Mouse (Mus musculus) kidney, embryonic 14.5 days (tissue): ENCODE results near the gene Npas3. TPM values are rescaled to one million over a fixed set of nuclear protein-coding genes. Genes with fewer than 3 reads are reported as not detected.
A peak's percentile ranks its signal among the peaks of the same experiment; 100 is the strongest.

ENCODE experiments used
- ATAC-seq: fragments of 200-750 bp; cut with Nextera tagmentation; 2 replicates; pipeline ENCODE4 v1.8.0; 2017; ENCODE audit warnings: moderate number of reproducible peaks, mild to moderate bottlenecking, moderate TSS enrichment, moderate library complexity; ENCODE audit not compliant: low FRiP score, low TSS enrichment
- H3K27ac ChIP-seq: fragments of 300-500 bp; sonication (generic); 2 replicates; pipeline ENCODE4 v1.5.1; 2014; ENCODE audit warnings: low read depth, mild to moderate bottlenecking, low read length, moderate library complexity, mixed read lengths
- H3K27me3 ChIP-seq: fragments of 300-500 bp; sonication (generic); 2 replicates; pipeline ENCODE4 v1.6.1; 2014; ENCODE audit warnings: mild to moderate bottlenecking, low read length; ENCODE audit not compliant: control insufficient read depth, insufficient read depth
- H3K36me3 ChIP-seq: fragments of 300-500 bp; sonication (generic); 2 replicates; pipeline ENCODE4 v1.6.1; 2014; ENCODE audit warnings: low read length, mixed read lengths; ENCODE audit not compliant: control insufficient read depth, insufficient read depth
- H3K4me1 ChIP-seq: fragments of 300-500 bp; sonication (generic); 2 replicates; pipeline ENCODE4 v1.6.1; 2014; ENCODE audit warnings: low read length, mixed read lengths; ENCODE audit not compliant: control insufficient read depth, insufficient read depth
- H3K4me2 ChIP-seq: fragments of 300-500 bp; sonication (generic); replicated peaks from 2 replicates; pipeline ENCODE4 v1.6.1; 2014; ENCODE audit warnings: low read depth, mild to moderate bottlenecking, low read length
- H3K4me3 ChIP-seq: fragments of 300-500 bp; sonication (generic); 2 replicates; pipeline ENCODE4 v1.5.1; 2014; ENCODE audit warnings: mild to moderate bottlenecking, low read length
- H3K9ac ChIP-seq: fragments of 300-500 bp; sonication (generic); 2 replicates; pipeline ENCODE4 v1.6.1; 2014; ENCODE audit warnings: low read depth, mild to moderate bottlenecking, low read length, moderate library complexity
- H3K9me3 ChIP-seq: fragments of 300-500 bp; sonication (generic); 2 replicates; pipeline ENCODE4 v1.6.1; 2016; ENCODE audit warnings: low read length; ENCODE audit not compliant: control insufficient read depth
- WGBS: fragments of 180-500 bp; shearing (Covaris S2); extraction: QIAGEN DNeasy Blood & Tissue Kit; methylation state at CpG from one replicate; pipeline ENCODE4 v1.1.7; 2014; 5-methylcytosine and 5-hydroxymethylcytosine counted together
- polyA plus RNA-seq: library from polyadenylated mRNA; unstranded; fragments of >200 nt; fragmentation: Nextera tagmentation; extraction: Ambion mirVana; gene quantifications from 2 replicates; pipeline ENCODE4 v1.2.1, GENCODE M21; 2014

Gene Npas3
- polyA plus RNA-seq, 1 experiment from 2014 or later = 3.2 TPM

DNA sequence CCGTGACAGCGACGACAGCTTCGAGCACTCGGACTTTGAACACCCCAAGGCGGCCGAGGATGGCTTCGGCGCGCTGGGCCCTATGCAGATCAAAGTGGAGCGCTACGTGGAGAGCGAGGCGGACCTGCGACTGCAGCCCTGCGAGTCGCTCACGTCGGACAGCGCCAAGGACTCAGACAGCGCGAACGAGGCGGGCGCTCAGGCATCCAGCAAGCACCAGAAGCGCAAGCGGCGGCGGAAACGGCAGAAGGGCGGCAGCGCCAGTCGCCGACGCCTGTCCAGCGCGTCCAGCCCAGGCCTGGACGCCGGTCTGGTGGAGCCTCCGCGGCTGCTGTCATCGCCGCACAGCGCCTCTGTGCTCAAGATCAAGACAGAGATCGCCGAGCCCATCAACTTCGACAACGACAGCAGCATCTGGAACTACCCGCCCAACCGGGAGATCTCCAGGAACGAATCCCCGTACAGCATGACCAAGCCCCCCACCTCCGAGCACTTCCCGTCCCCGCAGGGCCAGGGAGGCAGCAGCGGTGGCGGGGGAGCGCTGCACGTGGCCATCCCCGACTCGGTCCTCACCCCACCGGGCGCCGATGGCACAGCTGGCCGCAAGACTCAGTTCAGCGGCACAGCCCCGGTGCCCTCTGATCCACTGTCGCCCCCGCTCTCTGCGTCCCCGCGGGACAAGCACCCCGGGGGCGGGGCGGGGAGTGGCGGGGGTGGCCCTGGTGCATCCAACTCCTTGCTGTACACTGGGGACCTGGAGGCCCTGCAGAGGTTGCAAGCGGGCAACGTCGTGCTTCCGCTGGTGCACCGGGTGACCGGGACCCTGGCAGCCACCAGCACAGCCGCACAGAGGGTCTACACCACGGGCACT lies 819.6 kb downstream of the Npas3 start:
- Histone ChIP-seq H3K9me3 (no peaks in the 10 kb centered on the region), H3K4me2 (peak overlapping the region; percentile 67), H3K4me1 (peaks cover 7% of the 10 kb centered on the region; the same call in 1 of the 2 replicates), H3K9ac (0 out of 2 replicates have a peak overlapping the region, but pooled peaks have one; percentile 23), H3K27ac (no peak overlapping the region), H3K27me3 (peaks cover 44% of the 10 kb centered on the region), H3K4me3 (peak overlapping the region; percentile 37), H3K36me3 (no peaks in the 10 kb centered on the region)
- ATAC-seq = peak; percentile 79
- 6% methylated on average over 84 of the region's 84 CpGs for WGBS

DNA sequence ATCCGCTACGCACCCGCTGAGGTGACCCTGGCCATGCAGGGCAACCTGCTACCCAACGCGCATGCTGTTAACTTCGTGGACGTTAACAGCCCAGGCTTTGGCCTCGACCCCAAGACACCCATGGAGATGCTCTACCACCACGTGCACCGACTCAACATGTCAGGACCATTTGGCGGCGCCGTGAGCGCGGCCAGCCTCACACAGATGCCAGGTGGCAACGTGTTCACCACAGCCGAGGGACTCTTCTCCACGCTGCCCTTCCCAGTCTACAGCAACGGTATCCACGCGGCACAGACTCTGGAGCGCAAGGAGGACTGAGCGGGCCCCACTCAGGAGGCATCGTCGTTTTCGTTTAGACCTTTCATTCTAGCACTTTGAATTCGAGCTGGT lies 820.3 kb downstream of the Npas3 start:
- no peaks in the 10 kb centered on the region for H3K9me3 ChIP-seq
- no peak overlapping the region for H3K27ac ChIP-seq
- no peak; the same call in 1 of the 2 replicates for ATAC-seq
- peaks cover 44% of the 10 kb centered on the region for H3K27me3 ChIP-seq
- 68% methylated on average over 27 of the region's 27 CpGs for WGBS
- peaks cover 7% of the 10 kb centered on the region; the same call in 1 of the 2 replicates for H3K4me1 ChIP-seq
- no peak overlapping the region for H3K9ac ChIP-seq
- peak overlapping the region; percentile 67 for H3K4me2 ChIP-seq
- no peaks in the 10 kb centered on the region for H3K36me3 ChIP-seq
- H3K4me3 ChIP-seq = peak overlapping the region; percentile 37; the same call in 1 of the 2 replicates

DNA sequence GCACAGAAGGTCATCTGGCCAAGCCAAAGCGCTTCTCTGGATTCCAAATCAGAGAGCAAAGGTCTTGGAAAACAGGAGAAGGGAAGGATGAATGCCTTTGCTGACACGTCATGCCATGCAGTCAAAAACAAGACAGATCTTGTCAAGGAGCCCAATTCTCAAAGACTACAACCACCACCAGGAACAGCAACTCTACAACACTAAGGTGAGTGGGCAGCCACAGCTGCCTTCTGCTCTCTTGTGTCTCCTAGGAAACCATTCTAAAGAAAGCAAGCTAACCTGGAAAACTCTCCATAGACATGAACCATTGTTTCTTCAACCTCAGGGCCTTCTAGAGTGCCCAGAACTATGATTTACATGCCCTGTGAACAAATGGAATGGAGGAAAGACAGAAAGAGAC lies 825.5 kb downstream of the Npas3 start:
- H3K27me3 ChIP-seq = peaks cover 4% of the 10 kb centered on the region; the same call in 1 of the 2 replicates
- no peak overlapping the region for H3K4me3 ChIP-seq
- H3K36me3 ChIP-seq = no peaks in the 10 kb centered on the region
- H3K4me1 ChIP-seq = no peaks in the 10 kb centered on the region
- no peak overlapping the region for H3K9ac ChIP-seq
- H3K9me3 ChIP-seq = no peaks in the 10 kb centered on the region
- H3K27ac ChIP-seq = no peak overlapping the region
- ATAC-seq = no peak
- WGBS = 77% methylated on average over 2 of the region's 2 CpGs
- no peak overlapping the region for H3K4me2 ChIP-seq

DNA sequence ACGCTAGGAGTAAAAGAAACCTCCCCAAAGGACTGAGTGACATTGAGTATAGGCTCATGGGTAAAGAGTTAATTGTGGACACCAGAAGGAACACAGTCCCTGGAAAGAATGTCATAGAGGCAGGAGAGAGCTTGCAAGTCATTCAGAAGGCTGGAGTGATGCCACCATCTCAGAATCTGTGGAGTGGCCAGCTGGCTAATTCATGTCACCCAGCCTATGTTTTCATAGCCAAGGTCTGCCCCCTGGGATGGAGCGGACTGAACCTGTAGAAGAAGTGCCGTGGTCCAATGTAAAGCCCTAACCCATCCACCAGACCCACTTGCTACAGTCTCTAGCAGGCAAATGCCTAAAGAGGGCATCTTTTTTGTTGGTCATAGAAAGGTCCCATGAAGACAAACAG lies 832.5 kb downstream of the Npas3 start:
- 94% methylated on average over 3 of the region's 3 CpGs for WGBS
- no peak for ATAC-seq

DNA sequence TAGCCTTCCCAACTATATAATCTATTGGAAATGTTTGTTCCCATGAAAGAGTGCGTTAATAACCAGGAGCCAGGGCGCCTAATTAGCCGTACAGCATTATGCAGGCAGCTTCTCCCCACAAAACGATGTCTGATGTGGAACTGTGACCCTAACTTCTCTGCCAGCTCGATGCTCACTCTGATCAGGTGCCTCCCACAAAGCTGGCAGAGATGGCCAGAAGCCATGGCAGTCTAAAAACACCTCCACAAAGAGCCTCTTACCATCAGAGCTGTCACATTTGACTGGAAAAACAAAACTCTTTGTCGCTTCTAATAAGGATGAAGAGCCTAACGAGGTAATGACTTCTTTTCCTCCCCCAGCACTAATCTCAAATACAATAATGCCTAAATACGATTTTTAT lies 845.3 kb downstream of the Npas3 start:
- no peak for ATAC-seq
- WGBS = 78% methylated on average over 8 of the region's 8 CpGs

More for the DNA sequence above, 832.5 kb downstream of the Npas3 start:
- Histone ChIP-seq H3K27ac (no peak overlapping the region), H3K9me3 (no peaks in the 10 kb centered on the region), H3K4me2 (no peak overlapping the region), H3K9ac (no peak overlapping the region), H3K36me3 (no peaks in the 10 kb centered on the region), H3K4me1 (no peaks in the 10 kb centered on the region), H3K4me3 (no peak overlapping the region), H3K27me3 (no peaks in the 10 kb centered on the region)

DNA sequence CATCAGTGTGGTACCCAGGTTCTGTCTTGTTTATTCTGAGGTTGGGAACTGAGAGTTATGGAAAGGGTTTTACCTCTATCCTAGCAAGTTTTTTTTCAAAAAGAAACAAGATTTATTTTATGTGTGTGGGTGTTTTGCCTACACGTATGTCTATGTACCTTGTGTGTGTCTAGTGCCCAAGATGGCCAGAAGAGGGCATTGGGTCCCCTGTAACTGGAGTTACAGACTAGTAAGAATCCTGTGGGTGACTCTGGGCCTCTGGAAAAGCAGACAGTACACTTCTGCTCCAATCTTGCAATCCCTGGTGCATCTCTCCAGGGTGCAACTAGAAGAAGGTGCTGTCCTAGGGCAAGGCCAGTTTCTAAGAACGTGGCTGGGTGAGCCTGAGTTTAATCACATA lies 848.0 kb downstream of the Npas3 start:
- no peak overlapping the region for H3K4me3 ChIP-seq
- no peak overlapping the region for H3K9ac ChIP-seq
- no peak overlapping the region for H3K27ac ChIP-seq
- no peaks in the 10 kb centered on the region; the same call in 1 of the 2 replicates for H3K27me3 ChIP-seq
- 0 out of 2 replicates have a peak, but pooled peaks cover 2% of the 10 kb centered on the region for H3K4me1 ChIP-seq
- no peak for ATAC-seq
- WGBS = 70% methylated on average over 2 of the region's 2 CpGs
- H3K36me3 ChIP-seq = no peaks in the 10 kb centered on the region
- H3K4me2 ChIP-seq = no peak overlapping the region
- H3K9me3 ChIP-seq = no peaks in the 10 kb centered on the region

More for the DNA sequence above, 845.3 kb downstream of the Npas3 start:
- no peak overlapping the region for H3K4me2 ChIP-seq
- no peak overlapping the region for H3K4me3 ChIP-seq
- no peak overlapping the region for H3K9ac ChIP-seq
- no peaks in the 10 kb centered on the region for H3K27me3 ChIP-seq
- H3K27ac ChIP-seq = no peak overlapping the region
- H3K4me1 ChIP-seq = no peaks in the 10 kb centered on the region
- H3K9me3 ChIP-seq = no peaks in the 10 kb centered on the region
- no peaks in the 10 kb centered on the region for H3K36me3 ChIP-seq

DNA sequence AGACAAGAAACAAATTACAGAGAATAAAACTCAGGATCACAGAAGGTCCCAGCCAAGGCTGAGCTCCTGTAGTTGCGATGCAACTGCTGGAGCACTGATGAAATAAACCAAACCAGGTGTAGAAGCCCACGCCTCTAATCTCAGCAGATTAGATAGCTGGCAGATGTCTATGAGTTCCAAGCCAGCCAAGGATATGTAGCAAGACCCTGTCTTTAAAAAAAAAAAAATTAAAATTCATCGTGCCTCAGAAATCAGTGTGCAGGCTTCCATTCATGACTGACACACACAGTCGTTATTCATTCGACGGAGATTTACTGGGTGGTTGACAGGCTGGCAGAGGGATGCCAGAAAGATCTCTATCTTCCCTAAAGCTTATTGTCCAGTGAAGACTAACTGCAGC lies 849.7 kb downstream of the Npas3 start:
- Histone ChIP-seq H3K27ac (no peak overlapping the region), H3K9me3 (no peaks in the 10 kb centered on the region), H3K4me1 (0 out of 2 replicates have a peak, but pooled peaks cover 8% of the 10 kb centered on the region), H3K36me3 (no peaks in the 10 kb centered on the region), H3K4me3 (no peak overlapping the region), H3K4me2 (no peak overlapping the region), H3K27me3 (no peaks in the 10 kb centered on the region; the same call in 1 of the 2 replicates), H3K9ac (no peak overlapping the region)
- 80% methylated on average over 6 of the region's 6 CpGs for WGBS
- no peak for ATAC-seq

DNA sequence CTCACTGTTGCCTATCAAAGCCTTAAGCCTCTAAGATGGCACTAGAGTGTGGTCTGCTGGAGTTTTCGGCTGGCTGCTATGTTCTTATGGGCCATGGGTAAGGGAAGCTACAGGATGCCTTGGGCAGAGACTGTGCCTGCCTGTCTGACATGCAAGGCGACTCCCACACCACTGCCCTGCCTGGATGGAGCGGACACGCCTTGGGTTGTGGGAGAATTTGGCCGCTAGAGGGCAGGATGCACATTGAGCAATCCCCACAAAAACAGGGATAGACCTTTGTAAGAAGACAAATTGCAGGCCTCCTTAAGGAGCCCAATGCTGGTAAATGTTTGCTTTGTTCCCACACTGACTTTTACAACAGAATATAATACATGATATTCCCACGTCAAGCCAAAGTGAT lies 850.3 kb downstream of the Npas3 start:
- Histone ChIP-seq H3K9ac (no peak overlapping the region), H3K27ac (no peak overlapping the region), H3K4me3 (no peak overlapping the region), H3K4me1 (0 out of 2 replicates have a peak, but pooled peaks cover 8% of the 10 kb centered on the region), H3K27me3 (no peaks in the 10 kb centered on the region; the same call in 1 of the 2 replicates), H3K4me2 (no peak overlapping the region), H3K9me3 (no peaks in the 10 kb centered on the region), H3K36me3 (no peaks in the 10 kb centered on the region)
- ATAC-seq = peak; percentile 64
- 8% methylated on average over 6 of the region's 6 CpGs for WGBS

DNA sequence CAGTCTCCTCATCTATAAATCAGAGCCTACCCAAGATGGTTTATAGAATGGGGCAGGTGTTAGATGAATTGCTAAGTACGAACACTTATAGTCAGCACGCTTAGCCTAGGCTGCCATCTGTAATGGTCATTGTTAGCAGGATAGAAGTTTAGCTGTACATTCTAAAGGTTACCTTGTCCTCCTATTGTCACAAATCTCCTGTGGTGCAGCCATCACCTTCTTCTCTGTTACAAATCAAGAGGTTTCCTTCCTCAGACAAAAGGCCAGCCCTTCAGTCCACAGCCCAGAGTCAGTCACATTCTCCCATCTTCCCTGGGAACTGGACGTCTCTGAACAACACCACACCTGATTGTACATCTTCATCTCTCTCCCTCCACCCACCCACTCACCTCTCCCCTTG lies 851.0 kb downstream of the Npas3 start:
- ATAC-seq = no peak
- Histone ChIP-seq H3K4me2 (no peak overlapping the region), H3K36me3 (no peaks in the 10 kb centered on the region), H3K4me1 (0 out of 2 replicates have a peak, but pooled peaks cover 8% of the 10 kb centered on the region), H3K4me3 (no peak overlapping the region), H3K9me3 (no peaks in the 10 kb centered on the region), H3K27ac (no peak overlapping the region), H3K27me3 (no peaks in the 10 kb centered on the region; the same call in 1 of the 2 replicates), H3K9ac (no peak overlapping the region)
- WGBS = 93% methylated on average over 3 of the region's 3 CpGs
